Mouse (Mus musculus) MEL (cell line): ENCODE measurements around the gene Adam12.

Source experiments
- CHD1 ChIP-seq: IDR thresholded peaks from 2 replicates; pipeline ENCODE4 v1.6.1; 2012; ENCODE audit warnings: low read depth, mild to moderate bottlenecking, inconsistent platforms, low read length, improper control_type of control experiment
- CTCF ChIP-seq, 3 experiments: IDR thresholded peaks in 2 of 3; conservative IDR thresholded peaks in 1 of 3; 2 replicates each; pipeline ENCODE4 v1.5.1; 2011 to 2012; ENCODE audit warnings: low read length in 3 of 3, low read depth in 2 of 3, mild to moderate bottlenecking in 2 of 3, improper control_type of control experiment in 1 of 3, inconsistent platforms in 1 of 3, mixed read lengths in 1 of 3, moderate library complexity in 1 of 3; ENCODE audit not compliant: control insufficient read depth in 1 of 3, insufficient read depth in 1 of 3, poor library complexity in 1 of 3, severe bottlenecking in 1 of 3
- EP300 ChIP-seq, 2 experiments: IDR thresholded peaks; 2 replicates each; pipeline ENCODE4 v1.6.1; 2011; ENCODE audit warnings: improper control_type of control experiment in 2 of 2, low read length in 2 of 2, low read depth in 1 of 2, mild to moderate bottlenecking in 1 of 2
- GATA1 ChIP-seq: IDR thresholded peaks from 2 replicates; pipeline ENCODE4 v1.6.1; 2011; ENCODE audit warnings: low read depth, low read length, improper control_type of control experiment
- HCFC1 ChIP-seq: IDR thresholded peaks from 2 replicates; pipeline ENCODE4 v1.6.1; 2012; ENCODE audit warnings: low read depth, mild to moderate bottlenecking, inconsistent platforms, low read length, improper control_type of control experiment, moderate library complexity
- MAZ ChIP-seq: IDR thresholded peaks from 2 replicates; pipeline ENCODE4 v1.6.1; 2012; ENCODE audit warnings: low read depth, mild to moderate bottlenecking, inconsistent platforms, low read length, improper control_type of control experiment
- RCOR1 ChIP-seq: IDR thresholded peaks from 2 replicates; pipeline ENCODE4 v1.6.1; 2012; ENCODE audit warnings: low read depth, mild to moderate bottlenecking, inconsistent platforms, low read length, improper control_type of control experiment
- SIN3A ChIP-seq: IDR thresholded peaks from 2 replicates; pipeline ENCODE4 v1.6.1; 2012; ENCODE audit warnings: low read length, improper control_type of control experiment, inconsistent platforms
- ZC3H11A ChIP-seq: IDR thresholded peaks from 2 replicates; pipeline ENCODE4 v1.6.1; 2012; ENCODE audit warnings: low read depth, mild to moderate bottlenecking, inconsistent platforms, low read length, improper control_type of control experiment

- TF ChIP-seq ZC3H11A = no peak
- no peak for TF ChIP-seq SIN3A
- no peak for TF ChIP-seq CTCF (IDR thresholded peaks at IDR 0.05 in 2 of 3, conservative IDR thresholded peaks at IDR 0.05 in 1 of 3; ENCODE audit: control insufficient read depth in 1 of 3, insufficient read depth in 1 of 3, low read depth in 2 of 3, low read length in 3 of 3, poor library complexity in 1 of 3, severe bottlenecking in 1 of 3)
- no peak for TF ChIP-seq CHD1
- TF ChIP-seq MAZ = no peak
- TF ChIP-seq EP300 (IDR thresholded peaks at IDR 0.05; ENCODE audit: low read depth in 1 of 2, low read length in 2 of 2) = no peak
- TF ChIP-seq HCFC1 = no peak
- no peak for TF ChIP-seq GATA1
- TF ChIP-seq RCOR1 = no peak
These were observed 204.9 kb downstream of the Adam12 start for GRCm38 (mm10) chr7:134027020-134027415.
